Mouse (Mus musculus) hindbrain, postnatal 0 days (tissue): ENCODE measurements around the gene Svs1. TPM values are rescaled to one million over a fixed set of nuclear protein-coding genes. Genes with fewer than 3 reads are reported as not detected.

Experiments used
- ATAC-seq: fragments of 200-750 bp; cut with Nextera tagmentation; 2 replicates; pipeline ENCODE4 v1.8.0; 2017; ENCODE audit warnings: mild to moderate bottlenecking, moderate TSS enrichment, moderate library complexity
- DNase-seq: peaks from one replicate; pipeline ENCODE4 v3.0.0-alpha.2; 2015; ENCODE audit warnings: low spot score
- H3K27ac ChIP-seq: fragments of 300-500 bp; sonication (generic); 2 replicates; pipeline ENCODE4 v1.5.1; 2014; ENCODE audit warnings: mild to moderate bottlenecking
- H3K27me3 ChIP-seq: fragments of 300-500 bp; sonication (generic); 2 replicates; pipeline ENCODE4 v1.6.1; 2014; ENCODE audit warnings: low read length, mixed read lengths; ENCODE audit not compliant: insufficient read depth
- H3K36me3 ChIP-seq: fragments of 300-500 bp; sonication (generic); 2 replicates; pipeline ENCODE4 v1.6.1; 2014; ENCODE audit warnings: low read length, mixed read lengths; ENCODE audit not compliant: insufficient read depth
- H3K4me1 ChIP-seq: fragments of 300-500 bp; sonication (generic); 2 replicates; pipeline ENCODE4 v1.6.1; 2014; ENCODE audit warnings: antibody characterized with exemption, low read length, mixed read lengths; ENCODE audit not compliant: insufficient read depth
- H3K4me2 ChIP-seq: fragments of 300-500 bp; sonication (generic); 2 replicates; pipeline ENCODE4 v1.6.1; 2014; ENCODE audit warnings: low read depth, mild to moderate bottlenecking, low read length, moderate library complexity, mixed read lengths
- H3K4me3 ChIP-seq: fragments of 300-500 bp; sonication (generic); 2 replicates; pipeline ENCODE4 v1.5.1; 2014; ENCODE audit warnings: low read length
- H3K9ac ChIP-seq: fragments of 300-500 bp; sonication (generic); replicated peaks from 2 replicates; pipeline ENCODE4 v1.6.1; 2014; ENCODE audit warnings: mild to moderate bottlenecking, low read length, moderate library complexity, mixed read lengths
- H3K9me3 ChIP-seq: fragments of 300-500 bp; sonication (generic); 2 replicates; pipeline ENCODE4 v1.6.1; 2016; ENCODE audit warnings: low read length, mixed read lengths
- CTCF ChIP-seq: IDR thresholded peaks from 2 replicates; pipeline ENCODE4 v1.5.1; 2016; ENCODE audit warnings: antibody characterized with exemption, control low read depth, low read depth
- WGBS: fragments of 180-500 bp; shearing (Covaris S2); extraction: QIAGEN DNeasy Blood & Tissue Kit; methylation state at CpG from one replicate; pipeline ENCODE4 v1.1.7; 2014; 5-methylcytosine and 5-hydroxymethylcytosine counted together
- polyA plus RNA-seq: library from polyadenylated mRNA; unstranded; fragments of >200 nt; fragmentation: Nextera tagmentation; extraction: Ambion mirVana; gene quantifications from 2 replicates; pipeline ENCODE4 v1.2.1, GENCODE M21; 2015
- total RNA-seq: library from RNA; depleted of rRNA; stranded (reverse); fragments of >200 nt; gene quantifications from 2 replicates; pipeline ENCODE4 v1.2.3, GENCODE M21; 2014; rRNA removed

The Svs1 gene
- total and polyA plus RNA-seq, 2 experiments from 2014 or later = not detected

DNA sequence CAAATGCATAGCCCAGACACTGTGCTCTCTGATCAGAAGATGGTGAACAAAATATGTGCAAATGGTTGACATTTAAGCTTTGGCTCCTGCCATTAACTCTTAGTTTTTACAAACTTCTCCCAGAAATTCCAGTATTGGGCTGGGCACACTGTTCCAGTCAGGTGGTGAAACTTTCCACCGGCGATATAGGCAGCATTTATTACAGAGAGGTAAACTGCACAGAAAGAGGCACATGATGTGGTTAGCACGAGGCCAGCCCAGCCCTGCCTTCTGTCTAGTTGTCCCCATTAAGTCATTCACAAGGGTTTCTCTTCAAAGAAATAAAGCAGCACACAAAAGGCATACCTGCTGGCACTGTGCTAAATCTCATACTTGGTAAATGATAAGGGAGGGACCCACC, 42.0 kb downstream of the Svs1 start:
- Histone ChIP-seq H3K4me2 (no peak overlapping the region), H3K27me3 (no peaks in the 10 kb centered on the region), H3K36me3 (no peaks in the 10 kb centered on the region), H3K27ac (no peak overlapping the region), H3K9ac (no peak overlapping the region), H3K4me1 (no peaks in the 10 kb centered on the region), H3K9me3 (no peaks in the 10 kb centered on the region), H3K4me3 (no peak overlapping the region)
- DNase-seq (no peak), ATAC-seq (no peak)
- TF ChIP-seq CTCF = no peak
- 84% methylated on average over 3 of the region's 3 CpGs for WGBS

DNA sequence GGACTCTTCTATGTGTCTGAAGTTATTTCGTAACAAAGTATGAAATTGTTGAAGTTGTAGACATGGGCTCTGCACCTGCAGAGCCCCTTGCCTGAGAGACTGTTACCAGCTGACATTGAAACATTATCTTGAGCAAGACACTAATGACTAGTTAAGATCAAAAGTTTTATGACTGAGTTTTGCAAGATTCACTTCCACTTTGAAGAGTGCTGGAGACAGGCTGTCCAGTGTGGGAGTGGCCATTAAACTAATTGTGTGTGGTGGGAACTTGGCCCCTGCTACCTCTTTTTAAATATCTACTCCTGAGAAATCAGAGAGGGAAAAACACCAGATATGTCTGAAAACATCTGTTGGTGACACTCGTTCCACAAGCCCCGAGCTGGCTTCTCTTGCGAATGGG, 44.6 kb downstream of the Svs1 start:
- Histone ChIP-seq H3K27ac (no peak overlapping the region), H3K9me3 (no peaks in the 10 kb centered on the region)

DNA sequence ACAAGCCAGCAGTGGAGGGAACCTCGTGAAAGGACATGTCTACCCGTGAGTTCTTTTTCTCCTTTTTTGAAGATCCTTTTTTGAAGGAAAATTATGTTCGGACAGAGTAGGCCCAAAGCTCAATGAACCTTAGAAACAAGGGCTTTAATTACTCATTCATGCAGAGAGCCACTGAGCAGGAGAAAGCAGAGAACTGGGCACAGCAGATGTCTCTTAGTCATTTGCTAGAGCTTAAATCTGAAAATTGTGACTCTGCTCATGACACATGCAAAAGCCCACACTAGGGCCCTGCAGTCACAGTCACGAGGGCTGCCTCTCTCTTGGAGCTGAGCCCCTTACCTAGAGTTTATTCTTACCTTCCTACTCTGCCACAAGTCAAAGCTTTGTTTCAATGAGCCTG, 46.1 kb downstream of the Svs1 start:
- no peaks in the 10 kb centered on the region for H3K4me1 ChIP-seq
- no peak overlapping the region for H3K4me3 ChIP-seq
- H3K36me3 ChIP-seq = no peaks in the 10 kb centered on the region
- no peaks in the 10 kb centered on the region for H3K27me3 ChIP-seq
- H3K9me3 ChIP-seq = no peaks in the 10 kb centered on the region
- no peak overlapping the region for H3K4me2 ChIP-seq
- H3K9ac ChIP-seq = no peak overlapping the region
- ATAC-seq = no peak
- 61% methylated on average over 4 of the region's 4 CpGs for WGBS
- no peak overlapping the region for H3K27ac ChIP-seq
- DNase-seq = no peak
- no peak for TF ChIP-seq CTCF

More for the DNA sequence above, 44.6 kb downstream of the Svs1 start:
- H3K27me3 ChIP-seq = no peaks in the 10 kb centered on the region
- H3K36me3 ChIP-seq = no peaks in the 10 kb centered on the region
- TF ChIP-seq CTCF = no peak
- no peaks in the 10 kb centered on the region for H3K4me1 ChIP-seq
- ATAC-seq = no peak
- 92% methylated on average over 4 of the region's 4 CpGs for WGBS
- no peak for DNase-seq
- no peak overlapping the region for H3K4me2 ChIP-seq
- H3K9ac ChIP-seq = no peak overlapping the region
- no peak overlapping the region for H3K4me3 ChIP-seq

DNA sequence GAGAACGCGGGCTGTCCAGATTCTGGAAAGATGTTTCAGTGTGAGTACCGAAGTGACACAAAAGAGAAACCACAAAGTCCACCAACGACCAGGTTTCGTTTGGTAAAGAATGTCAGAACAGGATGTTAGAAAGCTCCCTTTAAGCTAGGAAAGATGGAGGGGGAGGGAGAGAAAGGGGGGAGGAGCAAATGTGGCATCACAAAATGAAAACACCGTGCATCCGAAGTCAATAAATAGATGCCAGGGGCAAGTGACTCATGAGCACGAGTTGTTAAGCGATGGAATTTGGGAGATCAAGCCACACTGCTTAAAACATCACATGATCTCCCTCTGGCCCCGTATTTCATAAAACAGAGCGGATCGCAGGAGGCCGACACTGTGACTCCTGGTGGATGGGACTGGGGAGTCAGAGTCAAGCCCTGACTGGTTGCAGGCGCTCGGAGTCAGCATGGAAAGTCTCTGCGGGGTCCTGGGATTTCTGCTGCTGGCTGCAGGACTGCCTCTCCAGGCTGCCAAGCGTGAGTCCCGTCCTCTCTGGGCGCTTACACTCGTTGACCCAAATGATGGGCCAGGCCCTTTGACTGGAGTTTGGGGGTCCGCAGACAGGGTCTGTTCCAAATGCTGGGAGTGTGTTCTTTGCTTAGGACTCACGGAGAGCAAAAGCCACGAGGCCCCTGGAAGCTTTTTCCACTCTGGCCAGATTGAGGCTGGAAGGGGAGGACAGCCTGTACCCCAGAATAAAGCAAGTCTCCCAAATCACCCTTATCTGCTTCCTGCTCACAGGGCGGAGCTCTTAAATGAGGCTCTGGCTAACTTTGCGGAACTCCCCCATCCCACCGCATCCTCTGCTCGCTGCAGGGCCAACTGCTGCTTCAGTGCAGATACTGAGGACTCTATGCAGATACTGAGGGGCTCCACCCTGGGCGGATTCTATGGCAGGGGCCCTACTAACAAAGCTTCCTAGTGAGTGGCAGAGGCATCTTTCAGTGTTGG, 49.9 kb downstream of the Svs1 start, which contains the start of gene Gpnmb:
Gene Gpnmb (plus strand): TSS at position 272 of the 993 bp plus-strand sequence.
- TF ChIP-seq CTCF = no peak
- WGBS = 46% methylated on average over 28 of the region's 28 CpGs

DNA sequence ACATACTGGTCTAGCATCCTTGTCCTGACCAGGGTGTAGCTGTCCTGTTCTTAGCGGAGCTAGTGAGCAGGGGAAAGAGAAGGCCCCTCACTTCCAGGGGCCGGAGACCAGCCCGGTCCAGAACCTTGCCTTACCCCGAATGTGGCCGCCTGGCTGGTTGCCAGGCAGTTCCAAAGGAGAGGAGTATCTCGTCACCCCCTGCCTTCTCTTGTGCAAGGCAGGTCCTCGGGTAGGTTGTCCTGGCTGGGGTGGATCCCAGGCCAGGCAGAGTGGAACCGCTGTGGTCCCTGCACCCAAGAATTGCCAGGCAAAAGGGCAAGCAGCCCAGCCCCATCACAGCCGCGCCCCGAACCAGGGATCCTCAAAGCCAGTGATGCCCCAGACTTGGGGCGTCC, 50.6 kb downstream of the Svs1 start:
- no peaks in the 10 kb centered on the region for H3K36me3 ChIP-seq
- no peak overlapping the region for H3K4me3 ChIP-seq
- H3K9ac ChIP-seq = no peak overlapping the region
- no peak for TF ChIP-seq CTCF
- H3K27me3 ChIP-seq = no peaks in the 10 kb centered on the region
- no peak for DNase-seq
- H3K4me2 ChIP-seq = no peak overlapping the region
- H3K27ac ChIP-seq = no peak overlapping the region
- no peaks in the 10 kb centered on the region for H3K4me1 ChIP-seq
- H3K9me3 ChIP-seq = no peaks in the 10 kb centered on the region
- 64% methylated on average over 12 of the region's 12 CpGs for WGBS
- no peak for ATAC-seq

More for the DNA sequence above, 49.9 kb downstream of the Svs1 start, which contains the start of gene Gpnmb:
- Histone ChIP-seq H3K27me3 (no peaks in the 10 kb centered on the region), H3K9me3 (no peaks in the 10 kb centered on the region), H3K4me1 (no peaks in the 10 kb centered on the region), H3K4me2 (peak within 1 kb of the TSS; percentile 29), H3K4me3 (no peak within 1 kb of the TSS), H3K27ac (no peak within 1 kb of the TSS), H3K36me3 (no peaks in the 10 kb centered on the region), H3K9ac (no peak within 1 kb of the TSS)
- DNase-seq (no peak), ATAC-seq (no peak)

DNA sequence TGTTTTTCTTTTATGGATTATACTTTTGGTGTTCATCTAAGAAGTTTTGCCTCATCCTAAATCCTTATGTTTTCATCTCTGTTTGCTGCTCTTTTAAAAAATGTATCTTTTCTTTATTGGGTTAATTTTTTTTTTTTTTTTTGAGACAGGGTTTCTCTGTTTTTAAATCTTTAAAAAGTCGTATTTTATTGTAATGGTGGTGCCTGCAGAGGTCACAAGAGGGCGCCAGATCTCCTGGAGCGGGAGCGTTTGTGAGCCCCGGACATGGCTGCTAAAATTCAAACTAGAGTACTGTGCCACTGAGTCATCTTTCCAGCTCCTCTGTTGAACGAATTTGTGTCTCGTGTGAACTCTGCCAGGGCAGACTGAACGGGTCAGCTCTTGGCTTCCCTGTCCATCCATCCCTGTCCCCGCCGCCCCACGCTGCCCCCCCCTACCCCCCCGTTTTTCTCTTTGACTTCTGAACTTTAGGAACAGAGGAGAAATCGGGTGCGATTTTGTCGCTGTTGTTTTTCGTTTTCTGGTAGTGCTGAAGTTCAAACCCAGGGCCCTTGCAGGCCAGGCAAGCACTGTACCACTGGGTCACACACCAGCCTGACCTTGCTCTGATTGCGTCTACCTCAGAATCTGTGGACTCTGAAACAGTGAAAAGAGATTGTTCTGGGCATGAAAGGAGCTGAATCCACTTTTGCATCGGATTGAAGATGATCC, 53.0 kb downstream of the Svs1 start:
- Histone ChIP-seq H3K9me3 (no peaks in the 10 kb centered on the region), H3K27ac (no peak overlapping the region), H3K36me3 (no peaks in the 10 kb centered on the region), H3K4me2 (peak overlapping the region; percentile 41), H3K9ac (no peak overlapping the region), H3K27me3 (no peaks in the 10 kb centered on the region), H3K4me1 (no peaks in the 10 kb centered on the region), H3K4me3 (peak overlapping the region; percentile 24)
- peak; percentile 80 for DNase-seq
- ATAC-seq = peak; percentile 56; the same call in 1 of the 2 replicates
- peak; percentile 75 for TF ChIP-seq CTCF
- 11% methylated on average over 18 of the region's 18 CpGs for WGBS

Other genes starting within 250 kb of the Svs1 start
- gene Gimap1, start 247.8 kb upstream of the Svs1 start, total RNA-seq = 4.1 and 4.5 TPM in 2 replicates
- gene Gimap1, start 247.8 kb upstream of the Svs1 start, polyA plus RNA-seq = 2.8 and 3.7 TPM in 2 replicates
- 0.68 and 5.1 TPM in 2 replicates for gene Gimap5, start 240.7 kb upstream of the Svs1 start, total RNA-seq
- 1.9 and 2.4 TPM in 2 replicates for gene Gimap5, start 240.7 kb upstream of the Svs1 start, polyA plus RNA-seq
- not detected in 2 replicates for gene Gimap3, start 216.0 kb upstream of the Svs1 start, total RNA-seq
- not detected in 2 replicates for gene Gimap3, start 216.0 kb upstream of the Svs1 start, polyA plus RNA-seq
- gene Tmem176a, start 145.9 kb upstream of the Svs1 start, total RNA-seq = 27.2 and 45.4 TPM in 2 replicates
- gene Tmem176a, start 145.9 kb upstream of the Svs1 start, polyA plus RNA-seq = 35.8 and 40.1 TPM in 2 replicates
- gene Tmem176b, start 145.4 kb upstream of the Svs1 start, total RNA-seq = 81.9 and 108 TPM in 2 replicates
- gene Tmem176b, start 145.4 kb upstream of the Svs1 start, polyA plus RNA-seq = 148 and 152 TPM in 2 replicates
- gene Aoc1, start 114.0 kb upstream of the Svs1 start, total RNA-seq = 0.42 TPM in 1 of 2 replicates, not detected in the other
- gene Aoc1, start 114.0 kb upstream of the Svs1 start, polyA plus RNA-seq = 0.06 and 0.11 TPM in 2 replicates
- gene 1600015I10Rik, start 57.0 kb upstream of the Svs1 start, total RNA-seq = not detected in 2 replicates
- not detected in 2 replicates for gene 1600015I10Rik, start 57.0 kb upstream of the Svs1 start, polyA plus RNA-seq
- not detected in 2 replicates for gene Doxl2, start 11.9 kb upstream of the Svs1 start, total RNA-seq
- not detected in 2 replicates for gene Doxl2, start 11.9 kb upstream of the Svs1 start, polyA plus RNA-seq
- gene Gpnmb, start 49.7 kb downstream of the Svs1 start, total RNA-seq = 0.29 and 0.89 TPM in 2 replicates
- gene Gpnmb, start 49.7 kb downstream of the Svs1 start, polyA plus RNA-seq = 0.44 and 0.45 TPM in 2 replicates
- 19.9 and 53.1 TPM in 2 replicates for gene Malsu1, start 86.9 kb downstream of the Svs1 start, total RNA-seq
- gene Malsu1, start 86.9 kb downstream of the Svs1 start, polyA plus RNA-seq = 97.4 and 99.8 TPM in 2 replicates
- 8.9 and 13.3 TPM in 2 replicates for gene Igf2bp3, start 228.1 kb downstream of the Svs1 start, total RNA-seq
- gene Igf2bp3, start 228.1 kb downstream of the Svs1 start, polyA plus RNA-seq = 16.1 and 16.6 TPM in 2 replicates